Mouse (Mus musculus) G1E-ER4 (cell line): ENCODE results near the gene Olfr1191-ps1. TPM values are rescaled to one million over a fixed set of nuclear protein-coding genes. Genes with fewer than 3 reads are reported as not detected.
"Not testable (repeated sequence)": the region's sequence is repeated elsewhere in the genome, so short reads cannot be mapped to it uniquely, and the experiment has no call there.

Source experiments
- GATA1 ChIP-seq: IDR thresholded peaks from one replicate; pipeline ENCODE4 v1.8.0; 2012; ENCODE audit warnings: low read length, inconsistent platforms
- polyA plus RNA-seq: library from polyadenylated mRNA; stranded (reverse); fragments of >175 nt; gene quantifications from 2 replicates; pipeline ENCODE4 v1.2.3, GENCODE M21; 2012

Olfr1191-ps1 gene
- polyA plus RNA-seq, result not detected in 2 replicates

DNA sequence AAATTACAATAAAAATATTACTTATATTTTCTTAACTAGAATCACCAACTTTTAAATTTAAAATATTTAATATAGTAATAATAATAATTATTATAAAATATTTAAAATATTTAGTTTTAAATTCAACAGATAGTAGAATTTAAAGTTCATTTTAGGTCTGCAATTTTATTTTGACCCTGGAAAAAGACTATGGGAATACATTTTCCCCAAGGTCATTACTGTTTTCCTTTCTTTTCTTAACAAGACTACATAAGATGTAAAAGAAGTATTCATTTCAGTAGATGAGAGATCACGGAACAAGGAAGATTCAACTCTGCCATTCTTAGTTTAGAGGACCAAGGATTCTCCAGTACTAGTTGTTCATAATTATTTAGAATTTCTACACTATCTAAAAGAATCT lies at the start of gene Olfr1191-ps1:
TSS of gene Olfr1191-ps1 (plus strand) at position 301 of the 400 bp plus-strand sequence.
- TF ChIP-seq GATA1, result not testable (repeated sequence)

DNA sequence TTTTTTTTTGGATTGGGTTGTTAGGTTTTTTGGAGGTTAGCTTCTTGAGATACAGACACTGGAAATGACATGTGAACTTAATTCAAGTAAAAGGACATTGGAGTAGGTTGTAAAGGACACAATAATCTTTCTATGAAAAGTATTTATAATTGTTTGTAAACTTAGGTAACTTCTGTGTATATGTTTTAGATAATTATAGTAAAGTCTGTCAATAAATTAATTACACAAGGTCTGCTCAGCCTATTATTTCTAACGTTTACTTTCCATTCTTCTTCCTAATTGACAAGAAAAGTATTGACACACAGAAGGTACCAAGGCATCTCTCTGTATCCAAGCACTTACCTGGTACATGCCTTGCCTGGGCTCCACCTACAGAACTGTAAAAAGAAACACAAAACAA lies 7.9 kb downstream of the Olfr1191-ps1 start, which contains the start of gene Olfr1192-ps1:
TSS of gene Olfr1192-ps1 (plus strand) at position 301 of the 400 bp plus-strand sequence.
- no peak for TF ChIP-seq GATA1

DNA sequence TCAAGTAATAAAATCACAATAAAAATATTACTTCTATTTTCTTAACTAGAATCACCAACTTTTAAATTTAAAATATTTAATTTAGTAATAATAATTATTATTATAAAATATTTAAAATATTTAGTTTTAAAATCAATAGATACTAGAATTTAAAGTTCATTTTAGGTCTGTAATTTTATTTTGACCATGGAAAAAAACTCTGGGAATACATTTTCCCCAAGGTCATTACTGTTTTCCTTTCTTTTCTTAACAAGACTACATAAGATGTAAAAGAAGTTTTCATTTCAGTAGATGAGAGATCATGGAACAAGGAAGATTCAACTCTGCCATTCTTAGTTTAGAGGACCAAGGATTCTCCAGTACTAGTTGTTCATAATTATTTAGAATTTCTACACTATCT lies 35.0 kb downstream of the Olfr1191-ps1 start, which contains the start of gene Olfr1193:
TSS of gene Olfr1193 (plus strand) at position 301 of the 400 bp plus-strand sequence.
- TF ChIP-seq GATA1, result not testable (repeated sequence)

DNA sequence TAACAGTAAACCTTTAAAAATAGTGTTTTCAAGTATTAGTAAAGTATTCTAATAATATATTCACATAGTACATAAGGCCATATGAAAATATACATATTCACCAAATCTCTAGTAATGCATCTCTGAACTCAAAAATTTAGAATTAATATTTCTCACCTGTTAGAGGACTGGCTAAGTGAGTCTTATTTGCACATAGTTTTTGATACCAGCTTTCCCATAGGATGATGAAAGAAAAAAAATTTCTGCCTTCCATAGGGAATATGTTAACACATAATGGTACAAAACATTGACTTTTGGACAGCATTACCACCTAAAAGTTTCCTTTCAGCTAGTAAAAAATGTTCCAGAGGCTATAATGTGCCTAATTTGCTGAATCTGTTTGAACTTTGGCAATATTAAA lies 48.7 kb downstream of the Olfr1191-ps1 start, which contains the start of gene Olfr1195:
TSS of gene Olfr1195 (minus strand) at position 101 of the 400 bp plus-strand sequence.
- TF ChIP-seq GATA1, result no peak

Other genes starting within 250 kb of the Olfr1191-ps1 start
- gene Olfr1179, start 234.1 kb upstream of the Olfr1191-ps1 start, polyA plus RNA-seq, result not detected in 2 replicates
- not detected in 2 replicates for gene Olfr1180, start 221.4 kb upstream of the Olfr1191-ps1 start, polyA plus RNA-seq
- gene Olfr1181, start 214.4 kb upstream of the Olfr1191-ps1 start, polyA plus RNA-seq, result not detected in 2 replicates
- not detected in 2 replicates for gene Gm13757, start 191.4 kb upstream of the Olfr1191-ps1 start, polyA plus RNA-seq
- not detected in 2 replicates for gene Olfr1183, start 185.7 kb upstream of the Olfr1191-ps1 start, polyA plus RNA-seq
- gene Olfr1184, start 156.9 kb upstream of the Olfr1191-ps1 start, polyA plus RNA-seq, result not detected in 2 replicates
- gene Olfr1185-ps1, start 147.2 kb upstream of the Olfr1191-ps1 start, polyA plus RNA-seq, result not detected in 2 replicates
- not detected in 2 replicates for gene Olfr1186, start 122.0 kb upstream of the Olfr1191-ps1 start, polyA plus RNA-seq
- not detected in 2 replicates for gene Olfr1188, start 83.6 kb upstream of the Olfr1191-ps1 start, polyA plus RNA-seq
- not detected in 2 replicates for gene Olfr1189, start 54.1 kb upstream of the Olfr1191-ps1 start, polyA plus RNA-seq
- gene Olfr1192-ps1, start 8.0 kb downstream of the Olfr1191-ps1 start, polyA plus RNA-seq, result not detected in 2 replicates
- not detected in 2 replicates for gene Olfr1193, start 35.1 kb downstream of the Olfr1191-ps1 start, polyA plus RNA-seq
- not detected in 2 replicates for gene Olfr1195, start 48.6 kb downstream of the Olfr1191-ps1 start, polyA plus RNA-seq
- not detected in 2 replicates for gene Olfr1196, start 64.1 kb downstream of the Olfr1191-ps1 start, polyA plus RNA-seq
- not detected in 2 replicates for gene Olfr1197, start 91.8 kb downstream of the Olfr1191-ps1 start, polyA plus RNA-seq
- not detected in 2 replicates for gene Olfr1198, start 110.8 kb downstream of the Olfr1191-ps1 start, polyA plus RNA-seq
- gene Olfr1199, start 119.9 kb downstream of the Olfr1191-ps1 start, polyA plus RNA-seq, result not detected in 2 replicates
- gene Olfr1200, start 129.9 kb downstream of the Olfr1191-ps1 start, polyA plus RNA-seq, result not detected in 2 replicates
- not detected in 2 replicates for gene Olfr1201, start 152.5 kb downstream of the Olfr1191-ps1 start, polyA plus RNA-seq
- gene Olfr1202, start 174.0 kb downstream of the Olfr1191-ps1 start, polyA plus RNA-seq, result not detected in 2 replicates
- not detected in 2 replicates for gene Olfr1205, start 189.2 kb downstream of the Olfr1191-ps1 start, polyA plus RNA-seq
- not detected in 2 replicates for gene Olfr1204, start 208.8 kb downstream of the Olfr1191-ps1 start, polyA plus RNA-seq
- not detected in 2 replicates for gene Olfr1206, start 222.7 kb downstream of the Olfr1191-ps1 start, polyA plus RNA-seq